Mouse (Mus musculus) gastrocnemius, adult 2 months (tissue): ENCODE data around the gene Rfx4. TPM values are rescaled to one million over a fixed set of nuclear protein-coding genes. Genes with fewer than 3 reads are reported as not detected.

Experiments used
- DNase-seq: peaks from one replicate; pipeline ENCODE4 v3.0.0; 2022
- H3K27ac ChIP-seq: fragments of 200-600 bp; 2 replicates; pipeline ENCODE4 v1.8.1; 2022; ENCODE audit warnings: mild to moderate bottlenecking
- H3K4me3 ChIP-seq: fragments of 200-600 bp; 2 replicates; pipeline ENCODE4 v1.8.1; 2022; ENCODE audit warnings: mild to moderate bottlenecking, moderate library complexity
- CTCF ChIP-seq: fragments of 200-600 bp; IDR thresholded peaks from 2 replicates; pipeline ENCODE4 v1.8.1; 2022; ENCODE audit warnings: antibody characterized with exemption, mild to moderate bottlenecking, moderate library complexity
- intact Hi-C: fragments of 180-260 bp; cut with DNase I; formaldehyde crosslinking; loops from one replicate; pipeline ENCODE4 v1.15.1; 2025
- total RNA-seq, 2 experiments: library from RNA; stranded (reverse); gene quantifications; 2 replicates each; pipeline ENCODE4 v1.2.3; 2021

The Rfx4 gene
- total RNA-seq, 2 experiments from 2014 or later: not detected

DNA sequence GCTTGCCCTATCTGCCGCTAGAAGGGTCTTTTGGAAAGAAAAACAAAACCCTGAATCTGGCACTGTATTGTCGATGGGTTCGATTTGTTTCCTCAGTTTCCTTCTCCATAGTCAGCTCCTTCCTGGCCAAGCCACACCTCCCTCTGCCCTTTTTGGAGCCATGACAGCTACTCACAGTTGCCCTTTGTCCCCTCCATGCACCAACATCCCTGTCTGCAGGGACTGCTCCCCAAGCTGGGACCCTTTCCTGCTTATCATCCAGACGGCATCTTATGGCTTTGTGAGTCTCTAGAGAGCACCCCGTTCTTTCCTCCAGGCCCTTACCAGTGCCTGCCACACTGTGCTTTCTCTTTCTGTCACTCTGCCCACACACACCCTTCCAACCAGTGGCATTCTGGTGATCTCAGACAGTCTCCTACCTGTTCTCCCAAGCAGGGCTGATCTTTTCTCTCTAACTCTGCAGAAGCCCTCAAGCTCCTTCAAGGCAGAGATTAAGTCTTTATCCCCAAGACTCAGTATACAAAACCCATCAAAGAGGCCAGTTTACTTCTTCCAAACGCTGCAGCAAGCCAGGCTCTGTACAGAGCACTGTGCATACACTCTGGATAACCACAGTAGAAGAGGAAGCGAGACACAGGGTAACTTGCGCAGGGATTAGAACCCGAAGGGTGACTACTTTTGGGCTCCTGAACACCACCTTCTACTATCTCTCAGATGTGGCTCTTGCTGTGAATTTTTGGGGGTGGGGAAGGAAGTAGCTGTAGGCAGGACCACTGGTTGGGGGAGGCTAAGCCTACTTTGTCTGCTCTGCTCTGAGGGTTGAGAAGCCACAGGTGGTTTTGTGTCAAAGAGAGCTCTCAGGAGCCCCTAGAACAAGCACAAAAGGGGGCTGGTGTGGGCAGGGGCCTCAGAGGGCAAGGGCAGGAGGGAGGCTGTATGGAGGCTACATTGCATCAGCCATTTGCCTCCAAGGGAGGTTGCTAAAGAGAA is 141.4 kb downstream of the Rfx4 start:
- no peak for TF ChIP-seq CTCF
- H3K27ac ChIP-seq: no peak overlapping the region
- H3K4me3 ChIP-seq: no peak overlapping the region
- intact Hi-C loops: no loop called here
- no peak for DNase-seq

- DNase-seq: no peak
- no peak for TF ChIP-seq CTCF
- intact Hi-C loops: no loop called here
- H3K4me3 ChIP-seq: no peak overlapping the region
- no peak overlapping the region for H3K27ac ChIP-seq
Measured at GRCm38 (mm10) chr10:84898144-84898979, 142.5 kb downstream of the Rfx4 start.

DNA sequence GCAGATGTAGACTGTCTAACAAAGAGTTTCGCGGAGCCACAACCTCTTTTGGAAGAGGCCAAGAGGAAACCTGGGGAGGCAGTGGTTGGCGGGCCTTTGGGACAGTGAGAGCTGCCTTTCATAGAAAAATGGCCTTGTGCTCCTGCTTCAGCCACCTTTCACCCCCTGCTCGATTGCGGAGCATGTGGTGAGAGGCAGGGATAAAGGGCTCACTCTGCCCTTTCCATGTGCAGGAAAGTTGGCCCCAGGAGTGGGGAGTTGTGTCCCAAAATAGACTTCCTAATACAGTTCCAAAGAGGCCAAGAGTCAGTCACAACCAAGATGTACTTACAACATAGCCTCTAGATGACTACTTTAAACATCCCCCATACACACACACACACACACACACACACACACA is 145.8 kb downstream of the Rfx4 start:
- DNase-seq: peak; percentile 60
- intact Hi-C loops: loop anchor here (5.0 kb wide), 1 partner anchor 44 kb away; no protein-coding TSS in a partner anchor
- no peak overlapping the region for H3K4me3 ChIP-seq
- peak overlapping the region; percentile 80 for H3K27ac ChIP-seq
- no peak for TF ChIP-seq CTCF

GRCm38 (mm10) chr10:84902213-84902612 is 146.4 kb downstream of the Rfx4 start:
- intact Hi-C loops: loop anchor here (5.0 kb wide), 1 partner anchor 45 kb away; no protein-coding TSS in a partner anchor
- Histone ChIP-seq H3K4me3 (no peak overlapping the region), H3K27ac (peak overlapping the region; percentile 52)
- no peak for DNase-seq
- TF ChIP-seq CTCF: no peak

DNA sequence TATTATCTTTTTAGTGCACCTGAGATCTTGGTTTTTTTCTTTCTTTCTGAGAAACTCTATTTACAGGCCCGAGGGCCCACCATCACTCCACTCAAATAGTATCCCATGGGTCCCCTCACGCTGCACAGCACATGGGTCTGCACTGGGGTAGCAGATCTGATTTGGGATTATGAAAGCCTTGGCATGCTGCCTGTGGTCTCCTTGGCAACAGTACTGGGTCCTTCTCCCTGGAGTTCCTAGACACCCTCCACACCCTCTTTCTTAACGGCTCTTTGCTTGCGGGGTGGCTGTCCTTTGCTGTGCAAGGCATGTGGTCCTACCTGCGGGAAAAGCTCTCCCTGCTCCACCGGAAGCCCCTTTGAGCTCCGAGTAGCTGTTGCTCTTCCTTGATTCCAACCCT is 147.4 kb downstream of the Rfx4 start:
- TF ChIP-seq CTCF: no peak
- intact Hi-C loops: loop anchor here (5.0 kb wide), 1 partner anchor 46 kb away; no protein-coding TSS in a partner anchor
- Histone ChIP-seq H3K27ac (no peak overlapping the region; the same call in 1 of the 2 replicates), H3K4me3 (no peak overlapping the region)
- peak; percentile 54 for DNase-seq

GRCm38 (mm10) chr10:84903742-84904141 is 147.9 kb downstream of the Rfx4 start:
- intact Hi-C loops: loop anchor here (5.0 kb wide), 1 partner anchor 46 kb away; no protein-coding TSS in a partner anchor
- Histone ChIP-seq H3K4me3 (peak overlapping the region; percentile 15; the same call in 1 of the 2 replicates), H3K27ac (peak overlapping the region; percentile 31; the same call in 1 of the 2 replicates)
- no peak for DNase-seq
- no peak for TF ChIP-seq CTCF

DNA sequence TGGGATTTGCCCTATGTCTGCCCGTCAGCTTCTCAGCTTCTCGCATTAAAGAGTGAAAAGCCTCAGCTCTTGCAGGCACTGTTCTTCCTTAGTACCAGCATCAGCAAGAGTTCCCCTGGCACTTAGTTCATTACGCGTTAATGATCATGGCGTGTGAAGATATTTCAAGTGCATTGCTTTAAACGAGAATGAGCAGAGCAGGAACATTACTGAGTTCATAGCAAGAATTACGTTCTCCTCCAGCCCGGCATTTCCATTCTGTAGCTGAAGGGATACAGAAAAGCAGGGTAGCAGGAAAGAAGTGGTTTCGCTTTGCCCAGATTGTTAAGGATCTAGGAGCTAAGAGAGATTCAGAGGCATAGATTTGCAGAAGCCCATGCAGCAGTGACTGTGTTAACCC is 151.0 kb downstream of the Rfx4 start:
- Histone ChIP-seq H3K4me3 (no peak overlapping the region), H3K27ac (no peak overlapping the region)
- intact Hi-C loops: no loop called here
- TF ChIP-seq CTCF: no peak
- no peak for DNase-seq

GRCm38 (mm10) chr10:84908006-84908405 is 152.1 kb downstream of the Rfx4 start:
- DNase-seq: no peak
- no peak for TF ChIP-seq CTCF
- Histone ChIP-seq H3K4me3 (no peak overlapping the region), H3K27ac (no peak overlapping the region)
- intact Hi-C loops: no loop called here

- DNase-seq: no peak
- TF ChIP-seq CTCF: no peak
- H3K27ac ChIP-seq: no peak overlapping the region
- no peak overlapping the region for H3K4me3 ChIP-seq
- intact Hi-C loops: no loop called here
Measured at GRCm38 (mm10) chr10:84908471-84908870, 152.6 kb downstream of the Rfx4 start.

- TF ChIP-seq CTCF: no peak
- Histone ChIP-seq H3K27ac (no peak overlapping the region), H3K4me3 (no peak overlapping the region)
- intact Hi-C loops: no loop called here
- no peak for DNase-seq
Measured at GRCm38 (mm10) chr10:84909021-84909801, 153.3 kb downstream of the Rfx4 start.

DNA sequence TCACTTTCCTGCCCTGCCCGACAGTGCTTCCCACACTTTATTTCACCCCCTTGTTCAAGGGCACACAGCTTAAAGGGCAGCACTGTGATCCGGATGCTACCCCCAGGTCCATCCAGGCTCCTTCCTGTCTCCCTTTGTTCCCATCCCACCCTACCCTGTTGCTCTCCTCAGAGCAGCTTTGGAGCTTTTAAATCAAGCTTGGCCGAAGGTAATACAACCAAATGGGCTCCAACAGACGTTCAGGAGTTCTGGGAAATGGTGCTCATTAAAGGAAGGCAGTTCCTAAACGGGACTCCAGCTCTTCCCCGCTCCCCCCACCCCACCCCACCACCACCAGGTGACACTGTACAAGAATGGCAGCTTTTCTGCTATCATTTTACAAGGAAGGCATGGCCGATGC is 154.3 kb downstream of the Rfx4 start:
- Histone ChIP-seq H3K4me3 (no peak overlapping the region), H3K27ac (no peak overlapping the region)
- intact Hi-C loops: no loop called here
- no peak for DNase-seq
- no peak for TF ChIP-seq CTCF
